8 mouse cellular contexts compared by ENCODE assay signal in genomic region chr10:43742085-43743054, GRCm38 (mm10).
DNase-seq lines count a peak whose midpoint lies in the region; ATAC-seq and TF ChIP-seq lines count a peak whose summit lies in the region.

No protein-coding gene starts in this region.

- H3K4me3 ChIP-seq in heart, embryonic 13.5 days = peak overlapping the region; percentile 2; the same call in 1 of the 2 replicates
- peak overlapping the region; percentile 6; the same call in 1 of the 2 replicates for H3K4me3 ChIP-seq in hindbrain, embryonic 14.5 days (replicated peaks; ENCODE audit: low read length)
- H3K4me3 ChIP-seq in midbrain, embryonic 12.5 days = peak overlapping the region; percentile 23
- H3K4me3 ChIP-seq in cerebellum, adult 2 months (replicated peaks; ENCODE audit: insufficient read depth, low read depth, low read length) = no peak overlapping the region

- no peak for TF ChIP-seq CTCF in cerebellum, adult 2 months (IDR thresholded peaks at IDR 0.05; ENCODE audit: borderline replicate concordance, insufficient read depth, low read depth, low read length)

- no peak overlapping the region for H3K27ac ChIP-seq in heart, embryonic 13.5 days (replicated peaks)
- H3K27ac ChIP-seq in hindbrain, embryonic 14.5 days = no peak overlapping the region
- peak overlapping the region; percentile 66 for H3K27ac ChIP-seq in midbrain, embryonic 12.5 days (replicated peaks)
- H3K27ac ChIP-seq in cerebellum, adult 2 months (ENCODE audit: insufficient read depth, low read length) = no peak overlapping the region

- ATAC-seq in heart, embryonic 13.5 days (ENCODE audit: extremely low read depth, insufficient number of reproducible peaks, low FRiP score, low TSS enrichment) = no peak
- ATAC-seq in hindbrain, embryonic 14.5 days (ENCODE audit: low FRiP score) = peak; percentile 81
- ATAC-seq in midbrain, embryonic 12.5 days (ENCODE audit: low FRiP score, low read depth) = peak; percentile 87

- no peaks in the 10 kb centered on the region for H3K9me3 ChIP-seq in heart, embryonic 13.5 days
- H3K9me3 ChIP-seq in hindbrain, embryonic 14.5 days (ENCODE audit: control insufficient read depth, low read length) = no peaks in the 10 kb centered on the region
- H3K9me3 ChIP-seq in midbrain, embryonic 12.5 days = no peaks in the 10 kb centered on the region

- no peaks in the 10 kb centered on the region for H3K27me3 ChIP-seq in heart, embryonic 13.5 days (replicated peaks)
- H3K27me3 ChIP-seq in hindbrain, embryonic 14.5 days (ENCODE audit: control insufficient read depth, insufficient read depth, low read length) = no peaks in the 10 kb centered on the region
- H3K27me3 ChIP-seq in midbrain, embryonic 12.5 days = peaks cover 3% of the 10 kb centered on the region; the same call in 1 of the 2 replicates
- H3K27me3 ChIP-seq in cerebellum, adult 2 months (ENCODE audit: control insufficient read depth, insufficient read depth, low read length) = no peaks in the 10 kb centered on the region

- no peak overlapping the region; the same call in 1 of the 2 replicates for H3K9ac ChIP-seq in heart, embryonic 13.5 days
- no peak overlapping the region for H3K9ac ChIP-seq in hindbrain, embryonic 14.5 days
- no peak overlapping the region for H3K9ac ChIP-seq in midbrain, embryonic 12.5 days (replicated peaks)

- no peaks in the 10 kb centered on the region for H3K36me3 ChIP-seq in heart, embryonic 13.5 days
- no peaks in the 10 kb centered on the region for H3K36me3 ChIP-seq in hindbrain, embryonic 14.5 days (replicated peaks; ENCODE audit: control insufficient read depth, insufficient read depth)
- H3K36me3 ChIP-seq in midbrain, embryonic 12.5 days = no peaks in the 10 kb centered on the region

- DNase-seq in heart, postnatal 4 days = no peak
- peak; percentile 63 for DNase-seq in adrenal gland, postnatal 14 days
- peak; percentile 33 for DNase-seq in hindbrain, embryonic 14.5 days (ENCODE audit: low spot score)
- no peak for DNase-seq in cerebellum, adult 2 months
- DNase-seq in urinary bladder, adult 18-20 months (ENCODE audit: low spot score in 2 of 2) = no peak
- no peak for DNase-seq in natural killer cell, adult 2 months (ENCODE audit: low spot score in 2 of 2)

- 14% methylated on average over 15 of the region's 15 CpGs for WGBS in heart, embryonic 13.5 days
- 5% methylated on average over 15 of the region's 15 CpGs for WGBS in hindbrain, embryonic 14.5 days
- WGBS in midbrain, embryonic 12.5 days = 4% methylated on average over 15 of the region's 15 CpGs
- WGBS in cerebellum, adult 2 months = 17% methylated on average over 15 of the region's 15 CpGs

- peak overlapping the region; percentile 46 for H3K4me2 ChIP-seq in heart, embryonic 13.5 days
- peak overlapping the region; percentile 47 for H3K4me2 ChIP-seq in hindbrain, embryonic 14.5 days (replicated peaks)
- H3K4me2 ChIP-seq in midbrain, embryonic 12.5 days (replicated peaks) = peak overlapping the region; percentile 50

- H3K4me1 ChIP-seq in heart, embryonic 13.5 days = peaks cover 45% of the 10 kb centered on the region
- H3K4me1 ChIP-seq in hindbrain, embryonic 14.5 days (replicated peaks; ENCODE audit: control insufficient read depth, insufficient read depth, low read length) = peaks cover 13% of the 10 kb centered on the region
- peaks cover 31% of the 10 kb centered on the region for H3K4me1 ChIP-seq in midbrain, embryonic 12.5 days
- no peaks in the 10 kb centered on the region for H3K4me1 ChIP-seq in cerebellum, adult 2 months (ENCODE audit: control insufficient read depth, insufficient read depth, low read length)

- no peak for TF ChIP-seq POLR2A in cerebellum, adult 2 months (IDR thresholded peaks at IDR 0.05; ENCODE audit: borderline replicate concordance, insufficient read depth, low read length)

Comparison
In these comparisons a context has a peak if more than half of its experiments do, and no peak if none do; other contexts are left out.
1. DNase-seq: peak in adrenal gland, postnatal 14 days (single experiment) and hindbrain, embryonic 14.5 days (single experiment); none in heart, postnatal 4 days (single experiment), cerebellum, adult 2 months (0 of 2), urinary bladder, adult 18-20 months (0 of 2) and natural killer cell, adult 2 months (0 of 2).
2. Peak in every context shown above with its lines, with median percentiles within 50 percentile points of each other: H3K4me2 ChIP-seq.